Mouse (Mus musculus): ENCODE results near the gene Vax2. TPM values are rescaled to one million over a fixed set of nuclear protein-coding genes. Genes with fewer than 3 reads are reported as not detected.
A peak's percentile ranks its signal among the peaks of the same experiment; 100 is the strongest.

Vax2 gene
- polyA plus RNA-seq, 1 experiment from 2014 or later, result not detected

GRCm38 (mm10) chr6:83707738-83708510 lies 3.1 kb upstream of the Vax2 start:
- TF ChIP-seq CTCF (IDR thresholded peaks at IDR 0.05) (no peak), EP300 (IDR thresholded peaks at IDR 0.05) (no peak)
- Histone ChIP-seq H3K9me3 (ENCODE audit: low read length) (no peaks in the 10 kb centered on the region), H3K27ac (ENCODE audit: low read length) (no peak overlapping the region), H3K36me3 (ENCODE audit: insufficient read depth, low read length) (no peaks in the 10 kb centered on the region), H3K9ac (replicated peaks; ENCODE audit: low read depth) (no peak overlapping the region), H3K4me1 (ENCODE audit: insufficient read depth, low read depth, low read length) (no peaks in the 10 kb centered on the region; the same call in 1 of the 2 replicates), H3K27me3 (replicated peaks; ENCODE audit: insufficient read depth, low read length) (peaks cover 97% of the 10 kb centered on the region), H3K4me3 (ENCODE audit: low read depth, low read length) (no peak overlapping the region), H3K4me2 (replicated peaks; ENCODE audit: low read depth, low read length) (no peak overlapping the region)
- no peak for ATAC-seq
- no peak for DNase-seq (ENCODE audit: low spot score)
- 13% methylated on average over 6 of the region's 6 CpGs for WGBS

- Histone ChIP-seq H3K36me3 (ENCODE audit: insufficient read depth, low read length) (no peaks in the 10 kb centered on the region), H3K4me3 (ENCODE audit: low read depth, low read length) (peak overlapping the region; percentile 30), H3K27ac (ENCODE audit: low read length) (no peak overlapping the region), H3K4me2 (replicated peaks; ENCODE audit: low read depth, low read length) (peak overlapping the region; percentile 59), H3K9ac (replicated peaks; ENCODE audit: low read depth) (no peak overlapping the region), H3K9me3 (ENCODE audit: low read length) (no peaks in the 10 kb centered on the region), H3K27me3 (replicated peaks; ENCODE audit: insufficient read depth, low read length) (peaks cover 99% of the 10 kb centered on the region), H3K4me1 (ENCODE audit: insufficient read depth, low read depth, low read length) (no peaks in the 10 kb centered on the region; the same call in 1 of the 2 replicates)
- TF ChIP-seq EP300 (IDR thresholded peaks at IDR 0.05), result no peak
- ATAC-seq (peak; percentile 58), DNase-seq (ENCODE audit: low spot score) (no peak)
- WGBS, result under 1% methylated on average over 31 of the region's 32 CpGs
Measured at GRCm38 (mm10) chr6:83710361-83711066, 550 bp upstream of the Vax2 start.

DNA sequence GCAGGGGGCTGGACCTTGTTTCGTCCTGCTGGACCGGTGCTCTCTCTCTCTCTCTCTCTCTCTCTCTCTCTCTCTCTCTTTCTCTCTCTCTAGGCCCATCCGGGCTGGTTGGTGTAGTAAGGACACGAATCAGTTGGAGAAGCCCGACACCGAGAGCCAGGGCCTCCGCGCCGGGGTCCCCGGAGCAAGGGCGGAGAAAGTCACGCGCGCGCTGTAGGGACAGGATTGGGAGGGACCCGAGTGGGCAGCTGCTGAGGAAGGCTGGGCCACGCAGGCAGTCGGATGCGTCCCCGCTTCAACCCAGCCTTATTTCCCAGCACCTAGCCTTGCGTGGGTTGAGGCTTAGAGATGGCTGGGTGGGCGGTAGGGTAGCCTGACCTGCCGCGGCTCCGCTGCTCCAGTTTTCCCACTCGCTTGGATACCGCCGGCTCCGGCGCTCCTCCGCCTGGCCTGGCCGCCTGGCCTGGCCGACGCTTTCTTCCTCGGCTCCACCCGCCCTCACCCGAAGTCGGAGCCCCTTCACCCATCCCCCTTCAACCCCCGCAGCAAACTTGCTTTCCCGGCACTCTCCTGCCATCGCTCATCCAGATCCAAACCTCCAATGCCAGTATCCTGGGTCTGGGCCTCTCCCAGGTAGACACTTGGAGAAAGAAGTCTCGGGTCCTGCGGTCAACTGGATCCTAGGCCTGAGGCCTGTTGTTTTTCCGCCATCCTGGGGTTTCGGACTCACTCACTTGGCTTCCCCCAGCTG lies 836 bp downstream of the Vax2 start:
- WGBS, result 4% methylated on average over 45 of the region's 45 CpGs
- DNase-seq (ENCODE audit: low spot score), result no peak
- Histone ChIP-seq H3K27me3 (replicated peaks; ENCODE audit: insufficient read depth, low read length) (peaks cover 98% of the 10 kb centered on the region), H3K4me1 (ENCODE audit: insufficient read depth, low read depth, low read length) (peaks cover 4% of the 10 kb centered on the region; the same call in 1 of the 2 replicates), H3K4me3 (ENCODE audit: low read depth, low read length) (peak overlapping the region; percentile 30; the same call in 1 of the 2 replicates), H3K27ac (ENCODE audit: low read length) (no peak overlapping the region), H3K9me3 (ENCODE audit: low read length) (no peaks in the 10 kb centered on the region), H3K4me2 (replicated peaks; ENCODE audit: low read depth, low read length) (0 out of 2 replicates have a peak overlapping the region, but pooled peaks have one; percentile 8), H3K9ac (replicated peaks; ENCODE audit: low read depth) (no peak overlapping the region), H3K36me3 (ENCODE audit: insufficient read depth, low read length) (no peaks in the 10 kb centered on the region)
- no peak for TF ChIP-seq EP300 (IDR thresholded peaks at IDR 0.05)
- TF ChIP-seq CTCF (IDR thresholded peaks at IDR 0.05), result no peak
- ATAC-seq, result no peak

DNA sequence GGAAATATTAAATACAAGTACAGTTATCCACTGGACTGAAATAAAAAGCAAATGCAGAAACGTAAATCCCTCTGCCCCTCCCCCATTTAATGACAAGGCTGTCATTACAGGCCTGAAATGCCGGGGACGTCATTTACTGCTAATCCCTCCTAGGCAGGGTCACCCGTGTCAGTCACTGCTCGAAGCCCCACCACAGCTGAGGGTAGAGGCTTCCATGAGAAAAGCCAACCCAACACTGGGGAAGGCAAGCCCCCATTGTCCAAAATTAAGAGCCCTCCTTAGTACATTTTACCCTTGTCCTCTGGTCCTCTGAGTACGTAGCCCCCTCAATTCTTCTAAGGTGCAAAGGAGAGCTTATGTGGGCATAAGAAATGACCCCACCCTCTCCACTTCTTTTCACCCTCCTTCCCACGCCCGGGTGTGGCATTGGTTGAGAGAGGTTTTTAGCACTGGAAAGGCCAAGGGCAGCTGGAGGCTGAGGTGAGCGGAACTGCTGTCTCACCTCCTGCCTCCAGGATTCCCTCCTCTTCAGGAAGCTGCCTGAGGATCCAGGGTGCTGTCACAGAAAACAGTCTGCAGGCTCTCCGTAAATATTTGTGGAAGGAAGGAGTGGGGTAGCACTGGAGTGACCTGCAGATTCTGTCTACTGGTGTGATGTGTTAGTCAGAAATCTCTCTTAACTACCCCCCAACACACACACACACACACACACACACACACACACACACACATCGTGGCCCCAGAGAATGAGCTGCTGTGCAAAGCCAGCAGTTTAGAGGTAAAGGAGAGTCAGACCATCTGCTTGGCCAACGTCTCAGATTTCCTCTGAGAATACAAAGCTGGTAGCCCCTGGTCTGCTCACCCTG lies 2.4 kb downstream of the Vax2 start:
- Histone ChIP-seq H3K4me2 (replicated peaks; ENCODE audit: low read depth, low read length) (no peak overlapping the region), H3K4me3 (ENCODE audit: low read depth, low read length) (no peak overlapping the region), H3K9ac (replicated peaks; ENCODE audit: low read depth) (no peak overlapping the region), H3K27ac (ENCODE audit: low read length) (no peak overlapping the region), H3K4me1 (ENCODE audit: insufficient read depth, low read depth, low read length) (peaks cover 4% of the 10 kb centered on the region; the same call in 1 of the 2 replicates), H3K27me3 (replicated peaks; ENCODE audit: insufficient read depth, low read length) (peaks cover 98% of the 10 kb centered on the region), H3K36me3 (ENCODE audit: insufficient read depth, low read length) (no peaks in the 10 kb centered on the region), H3K9me3 (ENCODE audit: low read length) (no peaks in the 10 kb centered on the region)
- TF ChIP-seq EP300 (IDR thresholded peaks at IDR 0.05), result no peak
- no peak for TF ChIP-seq CTCF (IDR thresholded peaks at IDR 0.05)
- DNase-seq (ENCODE audit: low spot score) (no peak), ATAC-seq (no peak)
- 7% methylated on average over 12 of the region's 12 CpGs for WGBS

GRCm38 (mm10) chr6:83714221-83715123 lies 3.4 kb downstream of the Vax2 start:
- Histone ChIP-seq H3K36me3 (ENCODE audit: insufficient read depth, low read length) (no peaks in the 10 kb centered on the region), H3K4me3 (ENCODE audit: low read depth, low read length) (0 out of 2 replicates have a peak overlapping the region, but pooled peaks have one; percentile 3), H3K4me2 (replicated peaks; ENCODE audit: low read depth, low read length) (0 out of 2 replicates have a peak overlapping the region, but pooled peaks have one; percentile 11), H3K9me3 (ENCODE audit: low read length) (no peaks in the 10 kb centered on the region), H3K27me3 (replicated peaks; ENCODE audit: insufficient read depth, low read length) (peaks cover 95% of the 10 kb centered on the region), H3K9ac (replicated peaks; ENCODE audit: low read depth) (no peak overlapping the region), H3K4me1 (ENCODE audit: insufficient read depth, low read depth, low read length) (peaks cover 4% of the 10 kb centered on the region; the same call in 1 of the 2 replicates), H3K27ac (ENCODE audit: low read length) (no peak overlapping the region)
- TF ChIP-seq EP300 (IDR thresholded peaks at IDR 0.05), result no peak
- TF ChIP-seq CTCF (IDR thresholded peaks at IDR 0.05), result no peak
- WGBS, result 2% methylated on average over 34 of the region's 34 CpGs
- no peak for ATAC-seq
- peak; percentile 30 for DNase-seq (ENCODE audit: low spot score)
